Mouse (Mus musculus) hindbrain, embryonic 11.5 days (tissue): Measurements from ENCODE around the gene Tmem63a. TPM values are rescaled to one million over a fixed set of nuclear protein-coding genes. Genes with fewer than 3 reads are reported as not detected.

Experiments
- ATAC-seq: fragments of 200-750 bp; cut with Nextera tagmentation; 2 replicates; pipeline ENCODE4 v1.8.0; 2017; ENCODE audit warnings: mild to moderate bottlenecking, moderate TSS enrichment, moderate library complexity; ENCODE audit not compliant: low FRiP score
- DNase-seq: peaks from one replicate; pipeline ENCODE4 v3.0.0-alpha.2; 2015; ENCODE audit warnings: low spot score
- H3K27ac ChIP-seq: fragments of 300-500 bp; sonication (generic); 2 replicates; pipeline ENCODE4 v1.5.1; 2014; ENCODE audit warnings: mild to moderate bottlenecking, low read depth, low read length
- H3K27me3 ChIP-seq: fragments of 300-500 bp; sonication (generic); 2 replicates; pipeline ENCODE4 v1.6.1; 2014; ENCODE audit warnings: mild to moderate bottlenecking, low read length, moderate library complexity, mixed read lengths; ENCODE audit not compliant: control insufficient read depth, insufficient read depth
- H3K36me3 ChIP-seq: fragments of 300-500 bp; sonication (generic); 2 replicates; pipeline ENCODE4 v1.6.1; 2014; ENCODE audit warnings: mild to moderate bottlenecking, low read length, moderate library complexity, mixed read lengths; ENCODE audit not compliant: control insufficient read depth, insufficient read depth
- H3K4me1 ChIP-seq: fragments of 300-500 bp; sonication (generic); replicated peaks from 2 replicates; pipeline ENCODE4 v1.6.1; 2014; ENCODE audit warnings: low read length, mixed read lengths; ENCODE audit not compliant: control insufficient read depth, insufficient read depth
- H3K4me2 ChIP-seq: fragments of 300-500 bp; sonication (generic); replicated peaks from 2 replicates; pipeline ENCODE4 v1.6.1; 2014; ENCODE audit warnings: mild to moderate bottlenecking, low read depth, low read length
- H3K4me3 ChIP-seq: fragments of 300-500 bp; sonication (generic); 2 replicates; pipeline ENCODE4 v1.5.1; 2014; ENCODE audit warnings: low read depth, low read length
- H3K9ac ChIP-seq: fragments of 300-500 bp; sonication (generic); 2 replicates; pipeline ENCODE4 v1.6.1; 2014; ENCODE audit warnings: low read depth, low read length
- H3K9me3 ChIP-seq: fragments of 300-500 bp; sonication (generic); 2 replicates; pipeline ENCODE4 v1.6.1; 2016; ENCODE audit warnings: low read length; ENCODE audit not compliant: control insufficient read depth
- WGBS: fragments of 180-500 bp; shearing (Covaris S2); extraction: QIAGEN DNeasy Blood & Tissue Kit; methylation state at CpG from one replicate; pipeline ENCODE4 v1.1.7; 2014; 5-methylcytosine and 5-hydroxymethylcytosine counted together
- polyA plus RNA-seq: library from polyadenylated mRNA; unstranded; fragments of >200 nt; fragmentation: Nextera tagmentation; extraction: Ambion mirVana; gene quantifications from 2 replicates; pipeline ENCODE4 v1.2.1, GENCODE M21; 2014

Gene Tmem63a
- polyA plus RNA-seq, 1 experiment from 2014 or later, result 3.0 TPM

DNA sequence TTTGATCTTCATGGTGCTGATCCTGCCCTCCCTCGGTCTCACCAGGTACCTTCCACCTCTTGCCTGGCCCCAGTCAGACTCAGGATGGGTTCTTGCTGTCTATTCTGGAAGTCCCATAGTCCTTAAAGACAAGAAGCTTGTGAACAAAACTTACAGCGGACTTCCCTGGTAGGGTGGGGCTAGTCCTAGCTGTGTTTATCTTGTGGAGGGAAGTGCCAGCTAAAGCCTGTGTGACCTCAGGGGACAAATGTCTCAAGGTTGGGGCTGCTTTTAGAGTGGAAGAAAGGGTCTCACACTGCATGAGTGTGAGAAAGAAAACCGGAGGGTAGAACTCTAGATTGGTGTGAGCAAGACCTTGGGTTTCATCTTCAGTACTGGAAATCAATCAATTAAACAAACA, 23.6 kb downstream of the Tmem63a start:
- no peaks in the 10 kb centered on the region for H3K27me3 ChIP-seq
- H3K9me3 ChIP-seq, result no peaks in the 10 kb centered on the region
- no peak overlapping the region for H3K4me2 ChIP-seq
- H3K36me3 ChIP-seq, result no peaks in the 10 kb centered on the region
- ATAC-seq (no peak), DNase-seq (no peak)
- WGBS, result 91% methylated on average over 3 of the region's 3 CpGs
- no peak overlapping the region for H3K4me3 ChIP-seq
- H3K27ac ChIP-seq, result no peak overlapping the region
- H3K4me1 ChIP-seq, result no peaks in the 10 kb centered on the region
- H3K9ac ChIP-seq, result no peak overlapping the region

DNA sequence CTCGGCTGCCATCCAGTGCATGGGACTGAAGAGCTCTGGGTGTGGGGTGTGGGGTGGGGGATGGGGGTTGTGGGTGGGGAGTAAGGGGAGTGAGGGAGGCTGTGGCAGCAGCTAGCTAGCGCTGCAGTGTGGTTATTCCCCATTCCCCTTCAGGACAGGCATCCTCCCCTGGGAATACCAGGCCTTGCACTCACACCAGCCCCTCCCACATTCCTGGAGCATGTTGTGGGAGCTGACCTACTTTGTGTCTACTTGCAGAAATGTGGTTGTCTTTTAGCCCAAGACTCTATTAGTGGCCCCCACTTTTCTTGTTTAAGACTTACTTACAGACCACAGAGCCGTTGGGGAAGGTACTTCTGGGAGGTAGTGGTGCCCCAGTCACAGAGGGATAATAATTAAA, 24.4 kb downstream of the Tmem63a start:
- DNase-seq (no peak), ATAC-seq (no peak)
- no peaks in the 10 kb centered on the region for H3K27me3 ChIP-seq
- H3K4me1 ChIP-seq, result no peaks in the 10 kb centered on the region
- H3K9ac ChIP-seq, result no peak overlapping the region
- H3K4me3 ChIP-seq, result no peak overlapping the region
- no peaks in the 10 kb centered on the region for H3K9me3 ChIP-seq
- WGBS, result 56% methylated on average over 3 of the region's 3 CpGs
- no peak overlapping the region for H3K4me2 ChIP-seq
- no peaks in the 10 kb centered on the region for H3K36me3 ChIP-seq
- no peak overlapping the region for H3K27ac ChIP-seq

DNA sequence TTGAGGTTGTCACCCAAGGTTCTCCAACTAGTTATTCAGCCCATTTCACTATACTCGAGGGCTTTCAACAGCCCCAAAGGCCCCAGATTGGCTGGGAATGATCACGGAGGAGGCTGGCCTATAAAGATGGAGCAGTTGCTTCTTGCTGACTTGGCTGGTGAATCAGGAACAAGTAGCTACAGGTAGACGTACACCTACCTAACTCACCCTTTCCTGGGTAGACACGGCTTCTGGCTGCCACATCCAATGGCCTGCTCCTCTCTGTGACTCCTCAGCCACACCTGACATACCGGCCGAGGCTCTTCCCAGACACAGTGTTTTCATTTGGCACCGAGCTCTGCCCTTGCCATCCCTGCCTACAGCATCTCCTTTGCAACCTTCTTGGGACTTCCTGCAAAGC, 25.1 kb downstream of the Tmem63a start:
- Histone ChIP-seq H3K36me3 (no peaks in the 10 kb centered on the region), H3K9ac (no peak overlapping the region), H3K4me2 (no peak overlapping the region), H3K27me3 (no peaks in the 10 kb centered on the region), H3K4me1 (no peaks in the 10 kb centered on the region), H3K27ac (no peak overlapping the region), H3K9me3 (no peaks in the 10 kb centered on the region), H3K4me3 (no peak overlapping the region)
- no peak for ATAC-seq
- WGBS, result 86% methylated on average over 7 of the region's 7 CpGs
- DNase-seq, result no peak

DNA sequence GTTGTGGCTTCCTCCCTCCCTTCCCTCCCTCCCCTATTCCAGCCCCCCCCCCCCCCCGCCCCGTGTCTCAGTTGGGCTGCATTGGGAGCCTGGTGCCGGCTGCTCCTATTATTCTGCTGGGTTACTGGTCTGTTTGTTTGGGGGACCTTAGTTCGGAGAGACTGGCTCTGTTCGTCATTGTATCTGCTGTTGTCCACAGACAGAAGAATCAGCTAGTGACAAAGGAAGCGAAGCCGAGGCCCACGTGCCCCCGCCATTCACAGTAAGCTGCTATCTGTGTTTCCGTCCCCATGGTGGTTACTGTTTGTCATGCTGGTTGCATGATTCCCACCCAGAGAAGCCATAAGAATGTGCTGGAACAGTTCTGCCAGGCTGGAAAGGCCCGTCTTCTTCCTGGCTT, 30.8 kb downstream of the Tmem63a start:
- Histone ChIP-seq H3K9me3 (no peaks in the 10 kb centered on the region), H3K27ac (no peak overlapping the region), H3K36me3 (no peaks in the 10 kb centered on the region), H3K4me2 (no peak overlapping the region), H3K4me1 (no peaks in the 10 kb centered on the region), H3K27me3 (no peaks in the 10 kb centered on the region), H3K4me3 (no peak overlapping the region), H3K9ac (no peak overlapping the region)
- WGBS, result 61% methylated on average over 9 of the region's 11 CpGs
- no peak for ATAC-seq
- DNase-seq, result no peak

DNA sequence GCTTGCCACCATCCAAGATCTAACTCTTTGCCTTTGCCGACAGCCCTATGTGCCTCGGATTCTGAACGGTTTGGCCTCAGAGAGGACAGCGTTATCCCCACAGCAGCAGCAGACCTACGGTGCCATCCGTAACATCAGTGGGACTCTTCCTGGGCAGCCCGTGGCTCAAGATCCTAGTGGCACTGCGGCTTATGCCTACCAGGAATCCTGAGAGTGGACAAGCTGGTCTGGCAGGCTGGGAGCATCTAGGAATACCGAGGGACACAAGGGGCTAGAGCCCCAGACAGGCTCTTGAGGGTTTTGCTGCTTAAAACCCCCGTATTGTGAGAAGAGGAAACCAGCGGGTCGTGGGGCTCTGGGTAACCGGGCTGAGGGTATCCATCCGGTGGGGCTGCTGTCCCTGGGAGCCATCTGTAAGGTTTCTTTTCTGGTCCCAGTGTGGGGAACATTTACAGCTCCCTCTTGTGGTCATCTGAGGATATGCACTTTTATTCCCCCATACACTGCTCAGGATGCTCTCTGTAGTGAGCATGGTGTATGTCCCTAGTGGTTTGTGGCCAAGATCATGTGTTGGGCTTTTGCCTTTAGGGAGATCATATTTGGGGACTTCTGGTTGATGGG, 32.1 kb downstream of the Tmem63a start:
- ATAC-seq, result peak; percentile 63
- no peaks in the 10 kb centered on the region for H3K9me3 ChIP-seq
- H3K4me1 ChIP-seq, result no peaks in the 10 kb centered on the region
- peak; percentile 72 for DNase-seq
- no peaks in the 10 kb centered on the region for H3K27me3 ChIP-seq
- H3K36me3 ChIP-seq, result no peaks in the 10 kb centered on the region
- no peak overlapping the region for H3K27ac ChIP-seq
- no peak overlapping the region for H3K9ac ChIP-seq
- no peak overlapping the region for H3K4me3 ChIP-seq
- 64% methylated on average over 14 of the region's 14 CpGs for WGBS
- H3K4me2 ChIP-seq, result no peak overlapping the region

DNA sequence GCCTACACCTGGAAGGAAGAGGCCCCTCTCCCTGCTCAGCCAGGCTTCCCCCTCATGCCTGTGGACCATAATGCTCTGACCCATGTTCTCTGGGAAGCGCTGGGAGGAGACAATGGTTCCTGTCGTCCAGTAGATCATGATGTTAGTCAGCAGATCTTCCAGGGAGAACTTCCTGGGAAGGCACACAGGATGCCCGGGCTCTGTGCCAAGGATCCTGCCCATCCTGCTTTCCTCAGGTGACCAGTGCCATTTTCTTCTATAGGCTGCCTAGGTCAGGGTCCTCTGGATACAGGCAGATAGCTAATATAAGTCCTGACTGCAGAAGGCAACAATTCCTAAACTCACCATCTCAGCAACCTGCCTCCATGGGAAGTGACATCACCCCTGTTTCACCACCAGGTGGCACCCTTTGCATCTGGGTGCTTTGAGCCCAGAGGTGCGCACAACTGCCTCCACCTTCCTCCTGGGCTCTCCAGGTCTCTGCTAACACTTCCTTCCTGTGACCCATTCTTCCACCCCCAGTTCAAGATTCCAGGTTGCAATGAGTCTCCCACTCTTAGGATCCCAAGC, 34.1 kb downstream of the Tmem63a start:
- Histone ChIP-seq H3K4me2 (no peak overlapping the region), H3K27ac (no peak overlapping the region), H3K9me3 (no peaks in the 10 kb centered on the region), H3K36me3 (no peaks in the 10 kb centered on the region), H3K4me3 (no peak overlapping the region), H3K9ac (no peak overlapping the region), H3K4me1 (no peaks in the 10 kb centered on the region), H3K27me3 (no peaks in the 10 kb centered on the region)
- peak; percentile 47 for DNase-seq
- WGBS, result 65% methylated on average over 4 of the region's 4 CpGs
- ATAC-seq, result no peak

DNA sequence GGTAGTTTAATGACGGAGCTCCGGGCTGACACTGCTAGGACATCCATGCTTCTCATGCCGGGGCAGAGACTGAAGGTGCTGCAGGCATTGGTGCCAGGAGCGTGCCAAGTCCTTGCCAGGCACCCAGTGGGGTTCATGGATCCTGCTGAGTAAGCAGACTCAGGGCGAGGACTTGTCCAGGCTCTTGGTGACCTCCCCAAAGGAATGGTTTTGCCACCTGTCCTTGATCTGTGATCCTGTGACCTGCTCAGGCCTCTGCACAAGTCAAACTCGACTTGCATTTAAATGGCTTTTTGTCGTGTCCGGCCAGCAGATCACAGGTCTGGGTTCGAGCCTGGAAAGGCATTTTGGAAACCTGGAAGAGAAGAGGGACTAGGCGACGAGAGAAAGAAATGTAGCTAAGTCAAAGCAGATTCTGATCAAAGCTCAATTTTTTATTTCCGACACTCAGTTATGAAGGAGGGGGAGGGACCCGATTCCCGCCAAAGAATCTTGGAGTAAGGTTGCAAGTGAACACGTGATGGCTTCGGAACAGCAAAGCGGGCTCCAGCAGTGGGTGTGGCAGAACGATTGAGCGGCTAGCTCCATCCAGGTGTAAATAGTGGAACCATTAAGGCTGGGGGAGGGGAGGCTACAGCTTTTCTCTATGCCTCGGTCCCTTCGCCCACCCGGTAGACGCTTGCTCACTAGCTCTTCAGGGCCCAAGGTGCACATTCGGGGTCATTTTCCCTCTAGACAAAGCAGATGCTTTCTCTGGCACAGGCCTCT, 37.5 kb downstream of the Tmem63a start:
- Histone ChIP-seq H3K27ac (no peak overlapping the region), H3K9ac (no peak overlapping the region), H3K4me2 (no peak overlapping the region), H3K4me1 (no peaks in the 10 kb centered on the region), H3K27me3 (no peaks in the 10 kb centered on the region), H3K9me3 (no peaks in the 10 kb centered on the region), H3K4me3 (no peak overlapping the region), H3K36me3 (no peaks in the 10 kb centered on the region)
- ATAC-seq (no peak), DNase-seq (no peak)
- 84% methylated on average over 22 of the region's 24 CpGs for WGBS

DNA sequence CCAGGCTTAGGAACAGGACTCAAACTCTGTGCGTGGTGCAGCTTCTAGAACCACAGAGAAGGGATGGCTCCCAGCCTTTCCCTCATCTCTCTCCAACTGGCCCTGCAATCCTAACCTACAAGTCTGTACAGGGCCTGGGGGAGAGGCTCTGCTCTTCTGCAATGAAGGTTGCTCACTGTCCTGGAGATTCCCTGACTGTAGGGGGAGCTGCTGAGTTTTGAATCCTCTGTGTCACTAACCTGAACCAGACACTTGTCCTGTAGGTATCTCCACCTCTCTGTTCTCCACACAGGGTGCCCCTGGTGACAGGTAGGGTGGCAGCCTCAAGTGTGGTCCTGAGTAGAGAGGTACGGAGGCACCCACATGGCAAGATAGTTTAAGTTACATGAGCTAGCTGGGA, 38.3 kb downstream of the Tmem63a start:
- 70% methylated on average over 2 of the region's 2 CpGs for WGBS
- H3K27ac ChIP-seq, result no peak overlapping the region
- no peak for ATAC-seq
- no peak overlapping the region for H3K4me3 ChIP-seq
- no peaks in the 10 kb centered on the region for H3K27me3 ChIP-seq
- H3K9ac ChIP-seq, result no peak overlapping the region
- no peaks in the 10 kb centered on the region for H3K36me3 ChIP-seq
- H3K4me2 ChIP-seq, result no peak overlapping the region
- H3K4me1 ChIP-seq, result no peaks in the 10 kb centered on the region
- peak; percentile 17 for DNase-seq
- H3K9me3 ChIP-seq, result no peaks in the 10 kb centered on the region
